Mouse (Mus musculus): ENCODE data around the gene Dusp14.

Dusp14 gene

GRCm38 (mm10) chr11:84069034-84069370, at the start of gene Dusp14:
Gene Dusp14 (minus strand): TSS chr11:84069261.
- in situ Hi-C loops (cut with MboI; ENCODE audit: low sequenced_read_pairs): no loop called here

DNA sequence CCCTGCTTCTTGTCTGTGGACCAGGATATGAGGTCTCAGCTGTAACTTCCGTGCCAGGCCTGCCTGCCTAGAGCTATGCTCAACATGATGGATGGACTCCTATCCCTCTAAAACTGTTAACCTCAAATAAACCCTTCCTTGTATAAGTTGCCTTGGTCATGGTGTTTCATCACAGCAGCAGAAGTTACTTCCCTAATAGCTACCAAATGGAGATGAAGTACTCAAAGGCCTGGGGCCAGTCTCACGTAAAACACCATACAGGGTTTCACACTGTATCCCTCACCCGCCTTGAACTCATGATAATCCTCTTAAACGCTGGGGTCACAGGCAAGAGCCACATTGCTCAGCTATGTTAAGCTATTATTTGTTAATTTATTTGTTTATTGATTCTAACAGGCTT, 48.4 kb upstream of the Dusp14 start:
- in situ Hi-C loops (cut with MboI; ENCODE audit: low sequenced_read_pairs): no loop called here

DNA sequence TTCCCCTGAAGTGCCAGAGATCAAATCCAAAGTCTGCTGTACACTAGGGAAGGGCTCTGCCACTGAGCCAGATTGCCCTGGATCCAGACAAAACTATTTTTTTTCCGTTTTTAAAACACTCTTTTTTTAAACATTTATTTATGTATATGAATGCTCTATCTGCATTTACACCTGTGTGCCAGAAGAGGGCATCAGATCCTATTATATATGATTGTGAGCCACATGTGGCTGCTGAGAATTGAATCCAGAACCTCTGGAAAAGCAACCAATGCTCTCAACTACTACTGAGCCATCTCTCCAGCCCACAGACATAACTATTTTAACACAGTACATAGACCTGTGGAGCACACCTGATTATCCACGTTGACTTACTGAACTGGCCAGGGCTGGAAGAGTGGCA, 47.2 kb upstream of the Dusp14 start:
- in situ Hi-C loops (cut with MboI; ENCODE audit: low sequenced_read_pairs): no loop called here

DNA sequence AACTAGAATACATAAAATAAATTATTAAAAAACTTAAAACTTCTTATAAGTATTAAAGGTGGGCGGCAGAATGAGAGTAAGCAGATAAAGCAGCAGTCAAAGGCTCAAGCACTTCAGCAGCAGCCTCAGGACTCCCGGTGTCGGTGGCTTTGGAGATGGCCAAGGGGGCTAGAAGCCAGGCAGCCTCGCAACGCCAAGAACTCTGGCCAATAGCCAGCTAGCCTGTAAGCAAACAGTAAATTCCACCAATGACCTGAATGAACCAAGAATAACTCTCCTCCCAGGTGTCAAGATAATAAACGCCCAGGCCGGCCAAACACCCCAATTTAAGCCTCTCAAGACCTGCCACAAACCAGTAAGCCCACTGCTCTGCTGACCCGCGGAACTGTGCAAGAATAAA, 46.6 kb upstream of the Dusp14 start:
- in situ Hi-C loops (cut with MboI; ENCODE audit: low sequenced_read_pairs): no loop called here

- in situ Hi-C loops (cut with MboI; ENCODE audit: low sequenced_read_pairs): no loop called here
These were observed 44.6 kb upstream of the Dusp14 start for GRCm38 (mm10) chr11:84113623-84114022.

- in situ Hi-C loops (cut with MboI; ENCODE audit: low sequenced_read_pairs): no loop called here
These were observed 38.1 kb upstream of the Dusp14 start for GRCm38 (mm10) chr11:84107137-84107536.

GRCm38 (mm10) chr11:84104036-84104435, 35.0 kb upstream of the Dusp14 start:
- in situ Hi-C loops (cut with MboI; ENCODE audit: low sequenced_read_pairs): no loop called here

- in situ Hi-C loops (cut with MboI; ENCODE audit: low sequenced_read_pairs): no loop called here
These were observed 32.1 kb upstream of the Dusp14 start for GRCm38 (mm10) chr11:84101182-84101581.

GRCm38 (mm10) chr11:84097251-84097998, 28.4 kb upstream of the Dusp14 start:
- in situ Hi-C loops (cut with MboI; ENCODE audit: low sequenced_read_pairs): no loop called here

DNA sequence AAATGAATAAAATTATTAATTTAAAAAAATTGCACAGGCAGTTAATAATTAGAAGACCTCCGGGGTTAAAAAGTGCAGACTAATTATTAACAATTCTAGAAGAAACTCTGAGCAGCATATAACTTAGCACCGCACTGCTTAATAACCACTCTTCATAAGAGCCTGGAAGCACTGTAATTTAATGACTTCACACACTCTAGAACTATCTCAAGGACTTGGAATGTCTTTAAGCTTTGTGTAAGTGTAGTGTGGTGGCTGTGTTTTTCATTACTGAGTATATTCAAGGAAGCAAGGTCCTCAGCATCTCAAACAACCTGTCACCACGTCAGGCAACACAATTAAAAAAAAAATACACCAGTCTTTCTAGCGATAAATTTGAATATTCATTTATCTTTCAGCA, 26.0 kb upstream of the Dusp14 start:
- in situ Hi-C loops (cut with MboI; ENCODE audit: low sequenced_read_pairs): no loop called here

- in situ Hi-C loops (cut with MboI; ENCODE audit: low sequenced_read_pairs): no loop called here
These were observed 21.5 kb upstream of the Dusp14 start for GRCm38 (mm10) chr11:84090572-84090971.

GRCm38 (mm10) chr11:84081901-84082300, 12.8 kb upstream of the Dusp14 start:
- in situ Hi-C loops (cut with MboI; ENCODE audit: low sequenced_read_pairs): no loop called here

DNA sequence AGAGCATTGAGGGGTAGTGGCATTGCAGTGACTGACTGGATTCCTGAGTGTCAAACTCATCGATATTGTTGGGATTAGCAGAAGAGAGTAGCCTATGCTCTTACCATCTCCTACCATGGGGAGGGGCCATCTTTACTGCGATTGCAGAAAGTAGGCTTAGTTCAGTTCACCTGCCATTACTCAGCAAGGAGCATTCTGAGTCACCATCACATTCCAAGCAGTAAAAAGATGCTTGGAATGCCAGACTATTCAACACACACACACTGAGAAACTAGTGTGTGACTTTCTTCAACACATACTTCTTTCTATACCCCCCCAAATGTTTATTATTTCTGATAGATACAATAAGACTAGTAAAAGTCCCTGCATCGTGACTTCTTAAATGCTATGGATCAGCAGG, 11.3 kb upstream of the Dusp14 start:
- in situ Hi-C loops (cut with MboI; ENCODE audit: low sequenced_read_pairs): no loop called here

- in situ Hi-C loops (cut with MboI; ENCODE audit: low sequenced_read_pairs): no loop called here
These were observed 10.8 kb upstream of the Dusp14 start for GRCm38 (mm10) chr11:84079887-84080286.

GRCm38 (mm10) chr11:84079361-84079760, 10.3 kb upstream of the Dusp14 start:
- in situ Hi-C loops (cut with MboI; ENCODE audit: low sequenced_read_pairs): no loop called here

- in situ Hi-C loops (cut with MboI; ENCODE audit: low sequenced_read_pairs): no loop called here
These were observed 9.5 kb upstream of the Dusp14 start for GRCm38 (mm10) chr11:84078601-84079000.

DNA sequence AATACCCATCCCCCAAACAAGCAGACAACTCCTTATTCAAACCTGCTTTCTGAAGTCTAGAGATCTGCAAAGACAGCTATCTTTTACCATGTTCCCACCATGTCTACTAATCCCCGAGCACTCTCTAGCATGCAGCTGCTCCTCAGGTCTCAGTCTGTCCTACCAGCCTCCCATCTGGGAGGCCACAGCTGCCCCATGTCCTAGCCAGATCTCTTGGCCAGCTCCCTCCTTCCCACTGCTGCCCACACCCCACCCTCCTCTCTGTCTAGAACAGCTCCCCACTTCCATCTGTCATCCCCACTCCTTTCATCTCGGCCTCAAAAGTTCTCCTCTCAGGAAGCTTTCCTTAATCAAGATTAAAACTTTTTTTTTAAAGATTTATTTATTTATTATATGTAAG, 7.9 kb upstream of the Dusp14 start:
- in situ Hi-C loops (cut with MboI; ENCODE audit: low sequenced_read_pairs): no loop called here

DNA sequence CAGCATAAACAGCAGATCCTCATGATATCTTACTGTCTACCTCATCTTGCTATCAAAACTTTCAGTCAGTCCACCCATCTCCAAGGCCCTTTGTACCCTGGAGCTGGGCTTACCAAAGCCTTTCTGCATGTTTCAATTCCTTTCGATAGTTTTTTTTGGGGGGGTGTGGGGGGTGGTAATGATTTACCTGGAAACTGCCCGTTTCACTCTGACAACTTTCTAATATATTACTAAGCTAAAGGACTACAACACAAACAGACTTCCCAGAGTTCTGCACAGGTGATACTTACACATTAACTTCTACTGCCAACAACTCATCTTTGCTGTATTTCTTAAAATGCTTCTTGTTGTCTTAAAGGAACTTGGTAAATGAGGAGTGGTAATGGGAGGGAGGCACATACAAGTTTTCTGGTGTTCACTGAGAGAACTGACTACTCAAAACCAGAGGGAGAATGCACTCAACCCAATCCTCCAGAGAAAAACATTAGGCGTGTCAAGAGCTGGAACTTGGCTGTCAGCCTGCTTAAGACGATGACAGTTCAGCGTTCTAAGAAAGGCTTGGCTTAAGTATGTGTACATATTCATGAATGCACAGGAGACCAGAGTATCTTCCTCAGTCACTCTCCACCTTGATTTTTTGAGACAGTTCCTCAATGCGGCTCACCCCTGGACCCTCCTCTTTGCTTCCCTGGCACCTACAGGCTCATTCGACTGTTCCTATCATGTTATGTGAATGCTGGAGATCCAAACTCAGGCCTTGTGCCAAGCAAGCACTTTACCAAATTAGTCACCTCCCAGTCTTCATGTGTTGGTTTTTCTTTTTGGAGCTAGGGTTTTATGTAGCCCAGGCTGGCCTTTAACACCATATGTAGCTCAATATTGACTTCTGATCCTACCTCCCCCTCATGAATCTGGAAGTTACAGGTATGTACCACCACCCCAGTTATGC, 5.0 kb upstream of the Dusp14 start:
- in situ Hi-C loops (cut with MboI; ENCODE audit: low sequenced_read_pairs): no loop called here

- in situ Hi-C loops (cut with MboI; ENCODE audit: low sequenced_read_pairs): no loop called here
These were observed 4.0 kb upstream of the Dusp14 start for GRCm38 (mm10) chr11:84072904-84073651.

GRCm38 (mm10) chr11:84068191-84069033, 649 bp downstream of the Dusp14 start:
- in situ Hi-C loops (cut with MboI; ENCODE audit: low sequenced_read_pairs): no loop called here

Data from CH12F3 (cell line).